Mouse (Mus musculus) hematopoietic stem cell, adult 5-6 weeks (primary cell): ENCODE results near the gene Etl4. TPM values are rescaled to one million over a fixed set of nuclear protein-coding genes. Genes with fewer than 3 reads are reported as not detected.
"Not testable (repeated sequence)": the region's sequence is repeated elsewhere in the genome, so short reads cannot be mapped to it uniquely, and the experiment has no call there.

Experiments
- ATAC-seq, 2 experiments: fragments of 125-278 bp in 1 of 2; replicated peaks in 1 of 2; 2 replicates each; pipeline ENCODE4 v1.8.0; 2016 to 2017; ENCODE audit warnings: inconsistent platforms in 2 of 2, mild to moderate bottlenecking in 2 of 2, moderate number of reproducible peaks in 2 of 2, low read depth in 1 of 2, moderate TSS enrichment in 1 of 2; ENCODE audit not compliant: low FRiP score in 2 of 2, poor library complexity in 2 of 2, severe bottlenecking in 2 of 2, insufficient read depth in 1 of 2, low TSS enrichment in 1 of 2
- total RNA-seq: library from RNA; stranded (forward); fragments of 172-1452, 232-1000 nt; gene quantifications from 2 replicates; pipeline ENCODE4 v1.2.3, GENCODE M21; 2017

Etl4 gene
- total RNA-seq, 1 experiment from 2014 or later = 3.0 TPM

DNA sequence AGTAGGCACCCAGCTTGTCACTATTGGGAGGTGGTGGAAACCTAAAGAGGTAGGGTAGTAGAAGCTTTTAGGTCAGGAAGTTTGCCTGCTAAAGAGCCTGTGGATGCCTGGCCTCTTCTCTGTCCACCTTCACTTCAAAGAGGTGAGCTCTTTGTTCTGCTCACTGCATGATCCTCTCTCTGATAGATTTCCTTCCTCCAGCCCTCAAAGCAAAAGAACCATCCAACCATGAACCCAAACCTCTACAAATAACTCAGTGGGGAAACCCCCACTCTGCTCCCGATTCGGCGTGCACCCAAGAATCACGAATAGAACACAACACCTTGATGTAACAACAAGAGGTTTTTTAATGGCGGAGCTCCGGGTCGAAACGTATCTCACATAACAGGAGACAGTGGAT lies 471.3 kb downstream of the Etl4 start:
- ATAC-seq = not testable (repeated sequence)

GRCm38 (mm10) chr2:20394083-20394482 lies 484.5 kb downstream of the Etl4 start:
- ATAC-seq = no peak

GRCm38 (mm10) chr2:20396978-20397377 lies 487.4 kb downstream of the Etl4 start:
- no peak for ATAC-seq

DNA sequence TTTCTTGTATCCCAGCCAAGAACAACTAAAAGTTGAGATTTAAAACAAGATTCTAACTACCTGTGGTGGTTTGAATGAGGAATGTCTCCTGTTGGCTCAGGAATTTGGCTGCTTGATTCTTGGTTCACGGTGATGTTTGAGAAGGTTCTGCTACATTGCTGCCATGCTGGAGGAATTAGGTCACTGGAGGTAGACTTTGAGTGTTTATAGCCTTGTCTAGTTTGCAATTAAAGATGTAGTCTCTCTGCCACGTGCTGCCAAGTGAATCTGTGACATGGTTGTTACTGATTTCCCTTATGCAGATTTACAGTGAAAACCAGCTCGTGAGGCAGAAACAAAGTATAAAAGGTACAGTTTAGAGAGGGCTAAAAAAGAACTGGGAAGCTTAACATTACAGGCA lies 491.0 kb downstream of the Etl4 start:
- no peak for ATAC-seq

DNA sequence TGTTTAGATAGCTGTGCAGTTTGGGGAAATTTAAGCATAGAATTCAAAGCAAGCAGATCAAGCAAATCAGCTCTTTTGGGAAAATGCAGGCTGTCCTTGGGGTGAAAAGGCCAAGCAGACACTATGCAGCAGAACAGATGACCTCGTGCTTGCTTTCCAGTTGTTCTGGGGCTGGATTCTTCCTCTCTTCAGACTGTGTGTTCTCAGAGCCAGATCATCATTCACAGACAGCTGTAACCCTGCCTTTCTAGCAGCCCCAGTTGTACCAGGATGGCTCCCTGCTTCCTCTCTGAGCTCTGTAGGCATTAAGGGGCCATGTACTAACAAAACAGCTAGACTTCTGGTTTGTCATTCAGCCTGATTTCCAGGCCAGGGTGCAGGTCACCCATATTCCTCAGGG lies 494.8 kb downstream of the Etl4 start:
- ATAC-seq = no peak

DNA sequence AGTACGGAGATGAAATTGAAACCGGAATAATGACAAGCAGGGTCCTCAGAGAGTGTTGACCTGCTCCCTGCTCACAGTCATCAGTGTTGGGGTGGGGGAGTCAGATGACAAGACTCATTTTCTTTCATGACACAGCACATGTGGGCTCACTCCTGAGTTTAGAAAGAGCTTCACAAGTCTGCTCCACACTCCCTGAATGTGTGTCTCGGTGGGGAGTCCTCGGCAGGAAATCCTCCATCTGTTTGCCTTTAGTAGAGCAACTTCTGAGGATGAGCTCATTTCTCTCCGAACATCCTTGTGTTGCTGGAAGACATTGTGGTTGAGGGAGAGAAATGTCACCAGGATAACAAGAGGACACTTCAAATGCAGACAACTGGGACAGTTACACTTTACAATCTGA lies 497.5 kb downstream of the Etl4 start:
- no peak for ATAC-seq

DNA sequence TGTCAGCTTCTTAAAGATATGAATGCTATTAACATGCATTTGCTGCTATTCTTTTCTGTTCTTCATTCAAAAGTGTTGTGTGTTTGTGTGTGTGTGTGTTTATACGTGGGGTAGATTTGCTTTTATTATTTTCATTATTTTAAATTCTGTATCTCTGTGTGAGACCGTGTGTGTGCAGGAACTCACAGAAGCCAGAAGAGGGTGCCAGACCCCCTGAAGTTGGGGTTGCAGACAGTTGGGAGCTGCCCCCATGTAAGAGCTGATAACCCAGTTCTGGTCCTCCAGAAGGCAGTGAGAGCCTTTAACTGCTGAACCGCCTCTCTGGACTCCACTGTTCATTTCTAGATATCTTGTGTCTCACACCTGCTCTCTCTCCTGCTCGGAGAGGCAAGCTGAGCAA lies 505.3 kb downstream of the Etl4 start:
- ATAC-seq = no peak

GRCm38 (mm10) chr2:20416934-20417614 lies 507.5 kb downstream of the Etl4 start:
- no peak for ATAC-seq

DNA sequence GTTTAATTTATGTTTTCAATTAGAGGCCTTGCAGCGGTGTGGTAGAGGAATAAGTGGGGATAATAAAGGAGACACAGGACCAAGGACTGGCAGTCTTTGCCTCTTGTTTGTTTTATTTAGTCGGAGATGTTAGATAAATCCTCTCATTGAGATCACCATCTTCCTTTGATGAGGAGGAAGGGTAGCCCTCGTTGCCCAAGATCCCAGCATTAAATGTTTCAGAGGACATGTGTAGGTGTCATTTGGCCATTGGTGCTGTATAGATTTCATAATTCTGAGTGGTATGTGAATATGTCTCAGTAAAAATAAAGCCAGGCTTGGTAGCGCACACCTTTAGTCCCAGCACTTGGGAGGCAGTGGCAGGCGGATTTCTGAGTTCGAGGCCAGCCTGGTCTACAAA lies 508.4 kb downstream of the Etl4 start:
- no peak for ATAC-seq

DNA sequence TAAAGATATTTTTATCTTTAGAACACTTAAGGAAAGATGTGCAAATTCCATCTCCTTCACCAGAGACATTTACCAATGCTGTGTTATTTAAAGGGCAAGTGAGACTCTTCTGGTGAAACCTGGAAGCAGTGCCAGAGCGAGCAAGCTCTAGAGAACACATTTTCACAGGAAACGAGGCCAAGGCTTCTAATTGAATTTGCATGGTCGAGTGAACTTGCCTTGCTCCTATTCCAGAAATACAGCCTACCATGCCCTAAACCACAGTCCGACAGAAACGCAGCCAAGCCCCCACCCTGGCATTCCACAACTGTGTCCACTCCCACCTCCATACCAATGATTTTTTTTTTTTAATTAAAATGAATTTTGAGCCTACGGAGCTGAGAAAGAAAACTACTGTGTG lies 510.4 kb downstream of the Etl4 start:
- ATAC-seq = no peak

GRCm38 (mm10) chr2:20422275-20422674 lies 512.7 kb downstream of the Etl4 start:
- no peak for ATAC-seq

- no peak for ATAC-seq
Measured at GRCm38 (mm10) chr2:20433656-20434055, 524.1 kb downstream of the Etl4 start.

GRCm38 (mm10) chr2:20435530-20435929 lies 526.0 kb downstream of the Etl4 start:
- ATAC-seq = no peak

GRCm38 (mm10) chr2:20442731-20443130 lies 533.2 kb downstream of the Etl4 start:
- ATAC-seq = no peak

DNA sequence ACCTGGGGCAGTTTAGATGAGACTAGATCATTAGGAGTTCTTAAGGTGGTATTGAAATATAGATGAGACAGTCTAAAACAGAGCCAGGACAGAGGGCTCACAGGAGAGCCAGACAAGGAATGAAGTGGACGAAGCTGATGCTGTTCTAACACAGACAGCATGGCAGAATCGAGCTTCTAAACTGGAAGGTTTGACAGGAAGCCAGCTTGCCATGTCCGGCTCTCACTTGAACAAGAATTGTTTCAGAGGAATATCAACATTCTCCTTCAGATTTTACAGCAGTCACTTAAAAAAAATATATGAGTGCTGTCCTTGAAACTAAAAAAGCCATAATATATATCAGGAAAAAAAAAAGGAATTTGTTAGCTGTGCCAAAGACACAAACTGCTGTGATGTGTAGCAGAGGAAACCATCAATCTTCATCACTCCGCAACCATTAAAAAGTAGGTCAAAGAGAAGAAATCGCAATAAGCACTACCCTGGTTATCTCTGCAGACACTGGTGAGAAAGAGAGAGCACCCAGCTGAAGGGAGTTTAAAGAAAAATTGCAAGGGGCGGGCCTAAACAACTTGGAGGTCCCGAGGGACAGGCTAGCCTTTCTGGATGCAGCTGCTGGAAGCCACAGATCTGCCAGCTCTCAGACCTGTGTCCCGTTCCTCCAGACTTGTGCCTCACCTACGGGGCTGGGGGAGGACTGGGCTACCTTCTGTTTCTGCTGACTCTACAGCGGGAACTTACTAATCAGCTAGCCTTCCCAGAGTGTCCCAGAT lies 534.3 kb downstream of the Etl4 start:
- no peak for ATAC-seq

DNA sequence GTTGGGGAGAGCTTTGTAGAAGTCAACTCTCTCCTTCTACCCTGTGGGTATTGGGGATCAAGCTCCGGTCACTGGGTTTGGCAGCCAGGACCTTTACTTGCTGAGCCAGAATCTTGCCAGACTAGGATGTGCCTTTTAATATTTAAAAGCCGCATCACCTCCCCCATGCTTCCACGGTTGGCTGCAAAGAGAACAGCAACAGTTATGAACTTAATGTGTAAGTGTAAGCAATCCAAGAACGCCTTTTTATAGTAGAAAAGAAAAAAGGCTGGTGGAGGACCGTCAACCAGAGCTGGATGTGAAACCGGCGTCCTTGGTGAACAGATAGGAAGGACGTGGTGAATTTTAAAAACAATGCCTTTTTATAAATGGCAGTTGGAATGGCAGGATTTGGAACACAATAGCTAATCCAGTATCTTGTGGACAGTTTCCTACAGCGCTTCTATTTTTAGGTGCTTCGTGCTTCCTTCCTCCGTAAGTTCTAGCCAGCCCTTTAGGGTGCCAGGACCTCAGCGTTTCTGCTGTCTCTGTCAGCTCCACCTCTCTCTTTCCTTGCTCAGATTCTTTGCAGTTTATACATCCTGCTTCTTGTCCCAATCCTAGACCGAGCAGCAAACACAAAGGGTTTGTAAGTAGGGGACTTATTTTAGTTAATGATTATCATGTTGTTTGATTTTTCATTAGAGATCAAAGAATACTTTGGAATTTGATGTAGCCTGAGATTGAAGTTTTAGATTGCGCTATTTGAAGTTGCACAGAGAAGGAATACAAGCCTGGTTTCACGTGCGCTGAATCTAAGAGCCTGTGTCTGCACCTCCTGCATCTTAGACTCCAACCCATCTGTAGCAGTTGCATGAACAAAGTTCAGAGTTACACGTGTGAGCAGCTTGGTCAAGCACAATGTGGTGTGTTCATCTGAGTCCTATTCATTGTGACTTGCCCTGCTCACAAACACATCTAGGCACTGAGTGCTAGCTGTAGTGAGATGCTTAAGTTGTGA lies 535.9 kb downstream of the Etl4 start:
- no peak for ATAC-seq

DNA sequence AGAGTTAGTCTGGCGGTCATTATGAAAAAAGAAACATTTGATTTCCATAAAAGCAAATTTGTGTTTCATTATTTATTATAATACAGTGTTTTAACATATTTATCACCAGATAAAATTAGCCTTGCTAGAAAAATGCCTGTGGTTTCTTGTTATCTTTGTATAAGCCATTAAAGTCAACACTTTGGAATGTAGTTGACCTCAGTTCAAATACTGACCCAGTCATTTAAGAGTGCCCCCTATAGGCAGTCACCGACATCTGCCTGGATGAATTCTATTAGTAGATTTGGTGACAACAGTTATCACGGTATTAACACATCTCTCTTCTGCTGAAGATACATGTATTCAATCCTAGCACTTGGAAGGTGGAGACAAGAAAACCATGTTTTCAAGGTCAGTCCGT lies 536.6 kb downstream of the Etl4 start:
- no peak for ATAC-seq

DNA sequence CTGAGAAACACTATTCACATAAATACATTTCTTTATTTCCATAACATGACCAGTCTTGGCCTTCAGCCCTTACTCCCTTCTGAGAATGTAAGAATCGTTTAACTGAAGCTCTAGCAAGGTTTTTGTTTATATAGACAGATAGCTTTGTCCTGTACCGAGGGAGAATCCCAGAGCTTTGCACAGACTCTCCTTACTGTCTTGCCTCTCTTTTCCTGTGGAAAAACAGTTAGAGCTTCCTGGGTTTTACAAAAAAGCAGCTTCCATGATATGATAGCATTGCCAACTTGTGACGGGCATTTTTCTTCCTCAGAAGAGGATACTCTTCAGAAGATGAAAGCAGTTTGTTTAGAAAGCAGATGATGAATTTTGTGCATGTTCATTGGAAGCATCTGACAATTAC lies 541.4 kb downstream of the Etl4 start:
- no peak for ATAC-seq
